Mouse (Mus musculus) cerebellum, adult 2 months (tissue): Measurements from ENCODE around the gene Vpreb1. TPM values are rescaled to one million over a fixed set of nuclear protein-coding genes. Genes with fewer than 3 reads are reported as not detected.
A peak's percentile ranks its signal among the peaks of the same experiment; 100 is the strongest.

ENCODE experiments used
- DNase-seq, 2 experiments: peaks; one replicate each; pipeline ENCODE4 v3.0.0; 2021
- H3K27ac ChIP-seq: fragments of 200-500 bp; 2 replicates; pipeline ENCODE4 v1.5.1; 2012; ENCODE audit warnings: low read length, control low read depth, inconsistent platforms; ENCODE audit not compliant: insufficient read depth
- H3K27me3 ChIP-seq: fragments of 200-500 bp; 2 replicates; pipeline ENCODE4 v1.6.1; 2012; ENCODE audit warnings: inconsistent platforms, mild to moderate bottlenecking, low read length, moderate library complexity; ENCODE audit not compliant: control insufficient read depth, insufficient read depth
- H3K4me1 ChIP-seq: fragments of 200-500 bp; 2 replicates; pipeline ENCODE4 v1.6.1; 2011; ENCODE audit warnings: low read length; ENCODE audit not compliant: control insufficient read depth, insufficient read depth
- H3K4me3 ChIP-seq: fragments of 200-500 bp; replicated peaks from 2 replicates; pipeline ENCODE3; 2011; ENCODE audit warnings: mild to moderate bottlenecking, low read depth, low read length, control low read depth; ENCODE audit not compliant: insufficient read depth
- CTCF ChIP-seq: fragments of 200-500 bp; IDR thresholded peaks from 2 replicates; pipeline ENCODE4 v1.5.1; 2011; ENCODE audit warnings: low read depth, mild to moderate bottlenecking, control low read depth, low read length, moderate library complexity, borderline replicate concordance; ENCODE audit not compliant: insufficient read depth
- POLR2A ChIP-seq: fragments of 200-500 bp; IDR thresholded peaks from 2 replicates; pipeline ENCODE4 v1.6.1; 2011; ENCODE audit warnings: low read length, control low read depth, borderline replicate concordance; ENCODE audit not compliant: insufficient read depth
- WGBS: fragments of 180-500 bp; shearing (Covaris S2); methylation state at CpG from one replicate; pipeline ENCODE4 v1.1.7; 2018; 5-methylcytosine and 5-hydroxymethylcytosine counted together
- polyA plus RNA-seq: library from polyadenylated mRNA; depleted of rRNA; stranded (reverse); fragments of >200 nt; gene quantifications from 2 replicates; pipeline ENCODE4 v1.2.3, GENCODE M21; 2012

Gene Vpreb1
- polyA plus RNA-seq, 1 experiment, result not detected

DNA sequence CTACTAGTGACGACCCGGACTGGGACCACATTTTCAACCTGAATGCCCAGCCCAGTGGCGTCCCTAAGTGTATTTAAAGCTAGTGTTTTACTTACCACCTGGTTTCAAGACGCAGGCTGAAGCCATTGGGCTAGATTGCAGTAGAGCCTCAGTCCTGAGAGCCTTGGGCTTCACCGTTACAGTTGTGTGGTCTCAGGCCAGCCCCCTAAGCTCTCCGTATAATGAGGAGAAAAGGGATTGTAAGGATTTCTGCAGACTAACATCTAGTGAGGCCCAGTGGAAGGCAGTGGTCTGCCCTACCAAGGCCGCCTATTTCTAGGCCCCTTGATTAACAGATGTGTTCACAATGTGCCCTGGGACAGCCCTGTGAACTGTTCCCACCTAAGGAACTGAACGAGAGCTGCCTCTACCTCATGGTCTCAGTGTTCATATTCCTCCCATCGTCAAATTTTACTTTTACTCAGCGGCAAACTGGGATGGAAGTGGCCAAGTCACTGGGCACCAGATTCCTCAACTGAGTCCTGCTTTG is 26.5 kb upstream of the Vpreb1 start:
- TF ChIP-seq CTCF, result no peak
- 19% methylated on average over 10 of the region's 10 CpGs for WGBS
- H3K4me1 ChIP-seq, result peaks cover 13% of the 10 kb centered on the region
- DNase-seq, result peak in 1 of 2 experiments; percentile 16
- no peaks in the 10 kb centered on the region for H3K27me3 ChIP-seq
- peak overlapping the region; percentile 88 for H3K4me3 ChIP-seq
- H3K27ac ChIP-seq, result peak overlapping the region; percentile 43; the same call in 1 of the 2 replicates

- Histone ChIP-seq H3K4me3 (peak within 1 kb of the TSS; percentile 88), H3K27me3 (no peaks in the 10 kb centered on the region), H3K27ac (peak within 1 kb of the TSS; percentile 43), H3K4me1 (peaks cover 13% of the 10 kb centered on the region)
- DNase-seq, result peak; percentile 94 to 98
- TF ChIP-seq CTCF (peak; percentile 86), POLR2A (peak; percentile 92)
- WGBS, result under 1% methylated on average over 29 of the region's 29 CpGs
Observed at GRCm38 (mm10) chr16:16896382-16897055, 25.9 kb upstream of the Vpreb1 start, which contains the start of gene Ppm1f. Gene Ppm1f (plus strand): TSS chr16:16896469.

GRCm38 (mm10) chr16:16896015-16896381 is 25.4 kb upstream of the Vpreb1 start:
- WGBS, result 19% methylated on average over 4 of the region's 4 CpGs
- Histone ChIP-seq H3K4me3 (peak overlapping the region; percentile 26), H3K27me3 (no peaks in the 10 kb centered on the region), H3K4me1 (peaks cover 13% of the 10 kb centered on the region), H3K27ac (0 out of 2 replicates have a peak overlapping the region, but pooled peaks have one; percentile 23)
- TF ChIP-seq CTCF (no peak), POLR2A (no peak)
- no peak for DNase-seq

- 94% methylated on average over 7 of the region's 7 CpGs for WGBS
- no peak for DNase-seq
- H3K4me1 ChIP-seq, result peaks cover 3% of the 10 kb centered on the region; the same call in 1 of the 2 replicates
- no peaks in the 10 kb centered on the region for H3K27me3 ChIP-seq
- no peak overlapping the region for H3K27ac ChIP-seq
- TF ChIP-seq POLR2A (no peak), CTCF (no peak)
- no peak overlapping the region for H3K4me3 ChIP-seq
Observed at GRCm38 (mm10) chr16:16892366-16892765, 21.7 kb upstream of the Vpreb1 start.

DNA sequence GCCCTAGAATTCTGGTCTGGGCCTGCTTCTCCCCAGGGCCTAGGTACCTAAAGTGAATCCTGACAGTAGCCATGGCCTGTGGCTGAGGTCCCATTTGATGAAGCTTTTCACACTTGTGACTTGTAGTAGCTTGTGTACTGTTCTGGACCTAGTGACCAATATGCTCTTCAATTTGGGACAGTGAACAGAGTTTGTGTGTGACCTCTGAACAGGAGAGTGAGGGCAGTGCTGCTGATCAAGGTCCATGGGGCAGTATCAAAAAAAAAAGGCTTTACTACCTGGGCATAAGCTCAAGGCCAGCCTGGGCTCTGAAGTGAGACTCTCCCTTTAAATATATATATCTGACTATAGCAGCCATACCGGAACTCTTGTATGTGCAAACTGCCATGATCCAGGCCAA is 17.7 kb upstream of the Vpreb1 start:
- TF ChIP-seq CTCF (no peak), POLR2A (no peak)
- 81% methylated on average over 1 of the region's 1 CpGs for WGBS

DNA sequence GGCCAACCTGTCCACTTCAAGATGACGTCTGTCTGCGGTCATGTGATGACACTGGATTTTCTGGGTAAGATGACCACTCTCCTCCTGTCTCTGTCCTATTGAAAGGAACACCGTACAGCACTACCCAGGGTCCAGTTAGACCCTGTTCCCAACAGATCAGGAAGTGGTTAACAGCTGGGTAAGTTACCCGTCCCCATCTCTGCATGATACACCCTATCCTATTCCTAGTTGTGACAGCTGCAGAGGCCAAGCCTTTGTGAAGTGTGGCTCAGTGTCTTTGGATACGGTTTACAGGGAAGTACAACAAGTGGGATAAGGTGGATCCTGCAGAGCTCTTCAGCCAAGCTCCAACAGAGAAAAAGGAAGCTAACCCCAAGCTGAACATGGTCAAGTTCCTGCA is 8.4 kb upstream of the Vpreb1 start:
- 83% methylated on average over 5 of the region's 5 CpGs for WGBS
- no peaks in the 10 kb centered on the region for H3K27me3 ChIP-seq
- H3K4me1 ChIP-seq, result no peaks in the 10 kb centered on the region
- no peak overlapping the region for H3K4me3 ChIP-seq
- DNase-seq, result no peak
- no peak for TF ChIP-seq POLR2A
- no peak for TF ChIP-seq CTCF
- no peak overlapping the region for H3K27ac ChIP-seq

More for the DNA sequence above, 17.7 kb upstream of the Vpreb1 start:
- Histone ChIP-seq H3K27me3 (no peaks in the 10 kb centered on the region), H3K4me3 (no peak overlapping the region), H3K4me1 (no peaks in the 10 kb centered on the region), H3K27ac (no peak overlapping the region)
- DNase-seq, result no peak

GRCm38 (mm10) chr16:16870241-16870616 is 414 bp downstream of the Vpreb1 start:
- Histone ChIP-seq H3K27me3 (no peaks in the 10 kb centered on the region), H3K27ac (no peak overlapping the region), H3K4me3 (peak overlapping the region; percentile 72), H3K4me1 (no peaks in the 10 kb centered on the region; the same call in 1 of the 2 replicates)
- 30% methylated on average over 7 of the region's 7 CpGs for WGBS
- DNase-seq, result no peak
- TF ChIP-seq CTCF (no peak), POLR2A (no peak)

DNA sequence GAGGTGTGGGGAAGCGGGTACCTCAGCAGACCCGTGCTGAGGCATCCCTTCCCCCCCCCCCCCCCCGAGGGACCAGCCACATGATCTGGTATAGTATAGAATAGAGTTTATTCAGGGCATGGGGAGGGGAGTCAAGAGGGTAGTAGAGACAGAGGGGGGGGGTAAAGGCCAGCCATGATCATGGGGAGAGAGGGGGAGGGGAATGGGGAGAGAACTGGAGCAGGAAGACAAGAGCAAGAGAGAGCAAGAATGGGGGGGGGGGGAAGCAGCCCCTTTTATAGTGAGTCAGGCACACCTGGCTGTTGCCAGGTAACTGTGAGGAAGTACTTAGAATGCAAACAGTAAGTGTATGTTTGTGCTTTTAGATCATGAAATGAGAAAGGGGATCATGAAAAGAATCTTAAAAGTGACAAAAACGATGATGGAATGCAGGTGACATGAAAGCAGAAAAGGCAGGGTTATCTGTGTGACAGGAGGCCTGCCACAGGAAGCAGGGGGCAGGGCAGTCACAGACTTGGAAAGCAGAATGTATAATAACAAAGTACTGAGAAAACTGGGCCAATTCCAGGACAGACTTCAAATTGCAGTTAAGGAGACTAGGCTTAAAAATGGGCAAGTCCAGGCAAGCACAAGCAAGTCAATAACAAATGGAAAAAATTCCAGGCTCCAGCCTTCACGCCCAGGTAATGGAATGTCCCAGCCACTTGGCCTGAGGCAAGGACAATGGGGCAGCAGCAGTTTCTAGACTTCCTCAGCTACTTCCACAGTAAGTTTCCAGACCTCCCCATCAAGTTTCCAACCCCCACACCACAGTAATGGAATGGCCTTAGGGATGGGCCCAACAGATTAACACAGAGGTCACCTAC is 4.7 kb downstream of the Vpreb1 start:
- no peak overlapping the region for H3K27ac ChIP-seq
- no peaks in the 10 kb centered on the region for H3K27me3 ChIP-seq
- DNase-seq, result no peak
- no peaks in the 10 kb centered on the region for H3K4me1 ChIP-seq
- H3K4me3 ChIP-seq, result no peak overlapping the region
- TF ChIP-seq POLR2A (no peak), CTCF (no peak)
- WGBS, result 52% methylated on average over 5 of the region's 5 CpGs
